In the genomic region with DNA sequence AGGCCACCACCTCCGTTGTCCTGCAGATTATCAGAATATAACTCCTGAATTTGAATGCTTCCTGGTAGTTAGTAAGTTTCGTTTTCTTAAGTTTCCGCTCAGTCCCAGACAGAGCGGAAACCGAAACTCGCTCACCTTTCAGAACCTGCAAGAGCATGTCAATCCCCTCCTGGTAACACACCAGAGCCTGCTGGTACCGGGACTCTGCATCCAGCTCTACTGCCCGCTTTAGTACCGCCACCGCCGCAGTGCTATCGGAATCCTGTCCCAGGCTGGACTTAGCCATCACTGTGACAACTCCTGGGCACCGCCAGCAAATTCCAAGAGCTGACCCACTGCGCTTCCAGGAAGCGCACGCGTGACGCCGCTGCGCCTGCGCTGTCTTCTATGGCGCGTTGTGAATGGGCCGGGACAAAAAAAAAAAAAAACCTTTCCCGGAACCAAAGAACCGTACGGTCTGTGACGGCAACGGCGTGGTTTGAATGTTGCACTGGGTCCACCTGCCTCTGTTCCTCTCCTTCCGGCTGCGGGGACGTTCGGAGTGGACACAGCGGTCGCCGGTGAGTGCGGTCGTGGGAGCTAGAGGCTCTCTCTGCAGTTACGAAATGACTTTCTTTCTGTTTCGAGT, we compare ENCODE assay signal across 8 mouse cellular contexts. TPM values are rescaled to one million over a fixed set of nuclear protein-coding genes. Genes with fewer than 3 reads are reported as not detected.
A peak's percentile ranks its signal among the peaks of the same experiment; 100 is the strongest.
DNase-seq lines count a peak whose midpoint lies in the region; ATAC-seq and TF ChIP-seq lines count a peak whose summit lies in the region.

Mitd1 (minus strand) TSS at position 387 of the 628 bp plus-strand sequence.
Mrpl30 (plus strand) TSS at position 453 of the 628 bp plus-strand sequence.

- peaks cover 42% of the 10 kb centered on the region for H3K36me3 ChIP-seq in megakaryocyte, embryonic 14.5 days (replicated peaks; ENCODE audit: low read length)

- no peaks in the 10 kb centered on the region for H3K4me1 ChIP-seq in cortical plate, adult 2 months (ENCODE audit: control insufficient read depth, insufficient read depth, low read length)
- peaks cover 53% of the 10 kb centered on the region for H3K4me1 ChIP-seq in megakaryocyte, embryonic 14.5 days

- TF ChIP-seq CTCF in cortical plate, adult 2 months (IDR thresholded peaks at IDR 0.05; ENCODE audit: extremely low read depth, insufficient read depth, low read length): no peak

- ATAC-seq in activated CD4-positive, CD25-positive, alpha-beta regulatory T cell, adult 4 months: peak; percentile 87

- H3K27me3 ChIP-seq in megakaryocyte, embryonic 14.5 days (replicated peaks): no peaks in the 10 kb centered on the region

- peak within 1 kb of the TSS; percentile 58 for H3K4me3 ChIP-seq in cortical plate, adult 2 months (ENCODE audit: insufficient read depth, low read length)
- H3K4me3 ChIP-seq in megakaryocyte, embryonic 14.5 days (replicated peaks): peak within 1 kb of the TSS; percentile 99

- H3K27ac ChIP-seq in cortical plate, adult 2 months (ENCODE audit: insufficient read depth, low read length): no peak within 1 kb of the TSS

- peak; percentile 77 to 85 for DNase-seq in gastrocnemius, adult 8-10 months (ENCODE audit: low spot score in 2 of 2)
- DNase-seq in hindlimb bud, embryonic 11.5 days (ENCODE audit: extremely low spot score, low read depth, low spot score): peak; percentile 89
- peak; percentile 82 to 91 for DNase-seq in left cerebral cortex, adult 8-10 months (ENCODE audit: low spot score in 2 of 2)
- DNase-seq in right cerebral cortex, postnatal 10 days (ENCODE audit: low spot score in 2 of 2): peak; percentile 94
- DNase-seq in urinary bladder, postnatal 25 days (ENCODE audit: low spot score): peak; percentile 79

- no peaks in the 10 kb centered on the region for H3K9me3 ChIP-seq in megakaryocyte, embryonic 14.5 days

- TF ChIP-seq POLR2A in cortical plate, adult 2 months (IDR thresholded peaks at IDR 0.05; ENCODE audit: extremely low read depth, insufficient read depth, low read length): peak; percentile 87

RNA-seq across cellular contexts. Expression of gene Mitd1, which starts in this region (rescaled TPM):
- polyA plus RNA-seq in activated CD4-positive, CD25-positive, alpha-beta regulatory T cell, adult 4 months (2017; shearing (Covaris generic)): 10 to 100 TPM; 95.3 to 98.6 TPM
- polyA plus RNA-seq in cortical plate, adult 2 months (2012; rRNA removed): 15.6 and 16.9 TPM in 2 replicates
- total RNA-seq in gastrocnemius, adult 8-10 months (2022): 1 to 10 TPM in 3 of 4 experiments, under 1 TPM in 1; 0.63 to 2.1 (median 1.3) TPM
- total RNA-seq in left cerebral cortex, adult 8-10 months (2022): 10 to 100 TPM in 2 of 4 experiments, 1 to 10 TPM in 2; 7.4 to 11.8 (median 9.4) TPM
- polyA plus RNA-seq in megakaryocyte, embryonic 14.5 days (2012; ENCODE audit: insufficient read depth, low replicate concordance): 3.0 and 10.0 TPM in 2 replicates

RNA-seq across cellular contexts. Expression of gene Mrpl30, which starts in this region (rescaled TPM):
- polyA plus RNA-seq in activated CD4-positive, CD25-positive, alpha-beta regulatory T cell, adult 4 months (2017; shearing (Covaris generic)): 100 to 1,000 TPM; 236 to 269 TPM
- 142 and 149 TPM in 2 replicates for polyA plus RNA-seq in cortical plate, adult 2 months (2012; rRNA removed)
- 100 to 1,000 TPM; 261 to 309 (median 283) TPM for total RNA-seq in gastrocnemius, adult 8-10 months (2022)
- total RNA-seq in left cerebral cortex, adult 8-10 months (2022): 100 to 1,000 TPM; 129 to 154 (median 145) TPM
- polyA plus RNA-seq in megakaryocyte, embryonic 14.5 days (2012; ENCODE audit: insufficient read depth, low replicate concordance): 6.9 and 19.0 TPM in 2 replicates
